Mouse (Mus musculus): ENCODE results near the gene Pxt1. TPM values are rescaled to one million over a fixed set of nuclear protein-coding genes. Genes with fewer than 3 reads are reported as not detected.

Pxt1 gene
- total and polyA plus RNA-seq, 3 experiments = 0.14 to 0.52 TPM; not detected in 1

DNA sequence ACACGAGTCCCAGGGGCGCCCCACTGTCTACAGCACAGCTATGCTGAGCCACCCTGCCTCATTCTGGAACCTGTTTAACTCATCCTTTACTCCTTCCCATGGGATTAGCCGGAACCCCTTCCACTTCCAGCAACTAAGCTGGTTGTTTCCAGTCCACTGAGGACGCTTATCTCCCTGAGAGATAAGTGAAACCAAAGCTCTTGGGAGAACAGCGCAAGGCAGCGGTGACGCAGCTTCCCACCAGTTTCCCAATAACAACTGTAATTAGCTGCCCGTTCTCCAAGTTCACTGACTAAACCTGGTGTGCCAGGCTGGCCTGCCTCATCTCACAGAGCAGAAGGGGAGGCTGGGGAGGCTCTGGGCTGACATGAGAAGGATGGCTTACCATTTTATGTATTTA lies 22.6 kb downstream of the Pxt1 start:
- intact Hi-C loops (cut with DNase I) = no loop called here
- DNase-seq = no peak

DNA sequence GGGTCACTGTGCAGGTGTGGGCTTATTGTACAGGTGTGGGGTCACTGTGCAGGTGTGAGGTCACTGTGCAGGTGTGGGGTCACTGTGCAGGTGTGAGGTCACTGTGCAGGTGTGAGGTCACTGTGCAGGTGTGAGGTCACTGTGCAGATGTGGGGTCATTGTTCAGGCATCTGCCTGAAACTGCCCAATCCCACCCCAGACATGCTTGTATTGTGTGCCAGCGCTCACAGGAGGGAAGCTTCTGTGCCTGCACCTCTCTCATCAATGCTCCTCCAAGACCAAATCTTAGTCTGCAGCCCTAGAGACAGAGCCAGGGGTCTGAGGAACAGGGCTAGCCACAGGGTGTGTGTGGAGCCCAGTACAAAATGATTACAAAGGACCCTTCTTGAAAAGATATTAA lies 27.1 kb downstream of the Pxt1 start:
- Histone ChIP-seq H3K36me3 (ENCODE audit: control insufficient read depth, insufficient read depth, low read length) (no peaks in the 10 kb centered on the region), H3K9ac (ENCODE audit: low read depth, low read length) (no peak overlapping the region), H3K27me3 (ENCODE audit: control insufficient read depth, insufficient read depth, low read length) (no peaks in the 10 kb centered on the region), H3K4me1 (ENCODE audit: control insufficient read depth, insufficient read depth, low read length) (no peaks in the 10 kb centered on the region), H3K79me2 (replicated peaks; ENCODE audit: control insufficient read depth, insufficient read depth, low read length) (no peaks in the 10 kb centered on the region), H3K27ac (no peak overlapping the region), H3K4me3 (no peak overlapping the region)
- intact Hi-C loops (cut with DNase I) = no loop called here
- DNase-seq = no peak
- WGBS = 91% methylated on average over 1 of the region's 1 CpGs
- TF ChIP-seq CTCF (IDR thresholded peaks at IDR 0.05) (no peak), EP300 (IDR thresholded peaks at IDR 0.05; ENCODE audit: insufficient read depth, low read depth, low read length) (no peak), POLR2A (IDR thresholded peaks at IDR 0.05; ENCODE audit: insufficient read depth, low read depth, low read length) (no peak)

More for the DNA sequence above, 22.6 kb downstream of the Pxt1 start:
- Histone ChIP-seq H3K79me2 (replicated peaks; ENCODE audit: control insufficient read depth, insufficient read depth, low read length) (no peaks in the 10 kb centered on the region), H3K36me3 (ENCODE audit: control insufficient read depth, insufficient read depth, low read length) (no peaks in the 10 kb centered on the region), H3K27ac (no peak overlapping the region; the same call in 1 of the 2 replicates), H3K9ac (ENCODE audit: low read depth, low read length) (no peak overlapping the region), H3K27me3 (ENCODE audit: control insufficient read depth, insufficient read depth, low read length) (no peaks in the 10 kb centered on the region), H3K4me1 (ENCODE audit: control insufficient read depth, insufficient read depth, low read length) (no peaks in the 10 kb centered on the region), H3K4me3 (no peak overlapping the region)
- TF ChIP-seq CTCF (IDR thresholded peaks at IDR 0.05) = no peak
- no peak for TF ChIP-seq POLR2A (IDR thresholded peaks at IDR 0.05; ENCODE audit: insufficient read depth, low read depth, low read length)
- TF ChIP-seq EP300 (IDR thresholded peaks at IDR 0.05; ENCODE audit: insufficient read depth, low read depth, low read length) = peak; percentile 47; the same call in 1 of the 2 replicates
- 28% methylated on average over 8 of the region's 8 CpGs for WGBS

DNA sequence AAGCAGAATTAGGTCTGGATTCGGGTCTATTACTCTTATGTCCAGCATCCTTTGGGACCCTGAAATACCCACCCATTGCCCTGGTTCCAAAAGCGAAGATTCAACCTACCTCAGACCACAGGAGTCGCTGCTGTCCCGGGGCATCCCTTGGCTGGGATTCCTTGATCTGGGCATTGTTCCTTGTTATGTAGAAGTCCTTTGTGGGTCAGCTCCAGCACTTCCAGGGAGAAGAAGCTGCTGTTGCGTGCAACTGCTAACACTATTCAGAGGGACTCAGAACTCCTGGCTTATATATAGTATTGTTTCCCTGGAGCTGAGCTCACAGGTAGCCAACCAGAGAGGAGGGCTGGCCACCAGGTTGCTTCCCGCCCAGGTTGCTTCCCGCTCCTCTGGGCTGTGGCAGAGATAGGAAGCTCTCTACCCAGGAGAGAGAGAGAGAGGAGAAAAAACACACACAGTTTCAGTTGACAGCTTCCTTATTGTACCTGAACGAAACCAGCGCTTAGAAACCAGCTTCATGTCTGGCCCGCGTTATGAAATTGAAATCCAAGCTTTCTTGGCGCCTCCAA lies 28.5 kb downstream of the Pxt1 start, which contains the start of gene 4930539E08Rik:
Gene 4930539E08Rik, minus strand, starts transcription at position 265 of the 569 bp plus-strand sequence.
- TF ChIP-seq CTCF (IDR thresholded peaks at IDR 0.05) (no peak), EP300 (IDR thresholded peaks at IDR 0.05; ENCODE audit: insufficient read depth, low read depth, low read length) (no peak), POLR2A (IDR thresholded peaks at IDR 0.05; ENCODE audit: insufficient read depth, low read depth, low read length) (no peak)
- H3K79me2 ChIP-seq (replicated peaks; ENCODE audit: control insufficient read depth, insufficient read depth, low read length) = no peaks in the 10 kb centered on the region
- H3K9ac ChIP-seq (ENCODE audit: low read depth, low read length) = no peak within 1 kb of the TSS
- no peaks in the 10 kb centered on the region for H3K27me3 ChIP-seq (ENCODE audit: control insufficient read depth, insufficient read depth, low read length)
- no peak within 1 kb of the TSS for H3K4me3 ChIP-seq
- no peak within 1 kb of the TSS for H3K27ac ChIP-seq
- intact Hi-C loops (cut with DNase I) = no loop called here
- WGBS = 80% methylated on average over 12 of the region's 12 CpGs
- H3K4me1 ChIP-seq (ENCODE audit: control insufficient read depth, insufficient read depth, low read length) = no peaks in the 10 kb centered on the region
- no peaks in the 10 kb centered on the region for H3K36me3 ChIP-seq (ENCODE audit: control insufficient read depth, insufficient read depth, low read length)
- DNase-seq = no peak

DNA sequence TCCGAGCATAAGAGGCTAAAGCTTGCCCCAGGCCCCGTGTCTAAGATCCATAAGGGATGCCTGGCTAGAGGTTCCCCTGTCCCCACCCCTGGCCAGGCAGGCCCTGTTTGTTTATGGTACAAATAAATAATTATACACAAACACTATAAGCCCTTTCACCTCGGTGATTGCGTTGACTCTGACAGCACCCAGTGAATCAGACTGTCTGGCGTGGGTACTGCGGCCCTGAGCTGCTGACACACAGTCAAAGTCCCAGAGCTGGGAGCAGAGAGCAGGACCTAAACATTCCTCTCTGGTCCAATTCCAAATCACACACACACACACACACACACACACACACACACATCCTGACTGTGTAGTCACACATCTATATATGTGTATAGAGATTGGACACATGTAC lies 29.7 kb downstream of the Pxt1 start:
- 89% methylated on average over 6 of the region's 6 CpGs for WGBS
- Histone ChIP-seq H3K9ac (ENCODE audit: low read depth, low read length) (no peak overlapping the region), H3K79me2 (replicated peaks; ENCODE audit: control insufficient read depth, insufficient read depth, low read length) (no peaks in the 10 kb centered on the region), H3K27ac (no peak overlapping the region), H3K4me3 (no peak overlapping the region), H3K27me3 (ENCODE audit: control insufficient read depth, insufficient read depth, low read length) (no peaks in the 10 kb centered on the region), H3K36me3 (ENCODE audit: control insufficient read depth, insufficient read depth, low read length) (no peaks in the 10 kb centered on the region), H3K4me1 (ENCODE audit: control insufficient read depth, insufficient read depth, low read length) (no peaks in the 10 kb centered on the region)
- intact Hi-C loops (cut with DNase I) = no loop called here
- no peak for TF ChIP-seq EP300 (IDR thresholded peaks at IDR 0.05; ENCODE audit: insufficient read depth, low read depth, low read length)
- TF ChIP-seq CTCF (IDR thresholded peaks at IDR 0.05) = no peak
- TF ChIP-seq POLR2A (IDR thresholded peaks at IDR 0.05; ENCODE audit: insufficient read depth, low read depth, low read length) = no peak
- no peak for DNase-seq

- Histone ChIP-seq H3K4me1 (ENCODE audit: control insufficient read depth, insufficient read depth, low read length) (no peaks in the 10 kb centered on the region), H3K9ac (ENCODE audit: low read depth, low read length) (no peak overlapping the region), H3K27ac (no peak overlapping the region), H3K27me3 (ENCODE audit: control insufficient read depth, insufficient read depth, low read length) (no peaks in the 10 kb centered on the region), H3K4me3 (no peak overlapping the region), H3K79me2 (replicated peaks; ENCODE audit: control insufficient read depth, insufficient read depth, low read length) (no peaks in the 10 kb centered on the region), H3K36me3 (ENCODE audit: control insufficient read depth, insufficient read depth, low read length) (no peaks in the 10 kb centered on the region)
- WGBS = 34% methylated on average over 5 of the region's 5 CpGs
- no peak for DNase-seq
- TF ChIP-seq POLR2A (IDR thresholded peaks at IDR 0.05; ENCODE audit: insufficient read depth, low read depth, low read length) (no peak), EP300 (IDR thresholded peaks at IDR 0.05; ENCODE audit: insufficient read depth, low read depth, low read length) (no peak), CTCF (IDR thresholded peaks at IDR 0.05) (no peak)
- intact Hi-C loops (cut with DNase I) = no loop called here
Measured at GRCm38 (mm10) chr17:28913200-28913599, 30.4 kb downstream of the Pxt1 start.

DNA sequence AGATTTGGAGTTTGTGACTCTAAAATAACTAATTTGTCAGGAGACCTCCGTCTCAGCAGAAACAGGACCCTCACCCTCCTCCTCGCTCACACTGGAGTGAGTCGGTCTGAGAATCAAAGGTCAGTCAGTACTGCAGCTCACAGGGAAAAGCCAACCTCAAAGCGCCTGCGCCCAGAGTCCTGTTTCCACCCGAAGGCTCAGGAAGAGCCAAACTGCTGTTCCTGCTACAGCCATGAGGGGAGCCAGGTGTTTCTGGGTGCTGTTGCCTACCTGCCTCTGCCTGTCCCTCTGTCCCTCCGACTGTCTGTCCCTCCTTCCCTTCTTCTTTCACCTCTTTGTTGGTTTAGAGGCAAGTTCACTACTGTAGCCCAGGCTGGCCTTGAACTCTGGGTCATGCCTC lies 33.5 kb downstream of the Pxt1 start:
- DNase-seq = no peak
- WGBS = 74% methylated on average over 7 of the region's 7 CpGs
- no peaks in the 10 kb centered on the region for H3K27me3 ChIP-seq (ENCODE audit: control insufficient read depth, insufficient read depth, low read length)
- intact Hi-C loops (cut with DNase I) = no loop called here
- TF ChIP-seq CTCF (IDR thresholded peaks at IDR 0.05) (no peak), EP300 (IDR thresholded peaks at IDR 0.05; ENCODE audit: insufficient read depth, low read depth, low read length) (no peak), POLR2A (IDR thresholded peaks at IDR 0.05; ENCODE audit: insufficient read depth, low read depth, low read length) (no peak)
- H3K4me3 ChIP-seq = no peak overlapping the region
- H3K79me2 ChIP-seq (replicated peaks; ENCODE audit: control insufficient read depth, insufficient read depth, low read length) = no peaks in the 10 kb centered on the region
- no peak overlapping the region for H3K27ac ChIP-seq
- no peaks in the 10 kb centered on the region; the same call in 1 of the 2 replicates for H3K4me1 ChIP-seq (ENCODE audit: control insufficient read depth, insufficient read depth, low read length)
- no peak overlapping the region for H3K9ac ChIP-seq (ENCODE audit: low read depth, low read length)
- H3K36me3 ChIP-seq (ENCODE audit: control insufficient read depth, insufficient read depth, low read length) = no peaks in the 10 kb centered on the region

Measured in heart, adult 2 months (tissue).